Mouse (Mus musculus) myocyte (in vitro differentiated cells): ENCODE results near the gene Gm20503. TPM values are rescaled to one million over a fixed set of nuclear protein-coding genes. Genes with fewer than 3 reads are reported as not detected.

Experiments used
- H3K27me3 ChIP-seq: one replicate; pipeline ENCODE4 v1.6.1; 2011; ENCODE audit not compliant: control insufficient read depth, insufficient read depth, insufficient read length
- H3K36me3 ChIP-seq: one replicate; pipeline ENCODE4 v1.6.1; 2011; ENCODE audit not compliant: control insufficient read depth, insufficient read depth
- H3K4me2 ChIP-seq: one replicate; pipeline ENCODE4 v1.6.1; 2011; ENCODE audit warnings: low read depth, control low read depth
- H3K4me3 ChIP-seq: one replicate; pipeline ENCODE4 v1.5.1; 2011; ENCODE audit warnings: mild to moderate bottlenecking, control low read depth, moderate library complexity
- H3K79me2 ChIP-seq: one replicate; pipeline ENCODE4 v1.6.1; 2011; ENCODE audit not compliant: control insufficient read depth, insufficient read depth
- H3ac ChIP-seq: one replicate; pipeline ENCODE4 v1.6.1; 2011; ENCODE audit not compliant: control insufficient read depth, insufficient read length
- CEBPB ChIP-seq: IDR thresholded peaks from 2 replicates; pipeline ENCODE4 v1.6.1; 2011; ENCODE audit warnings: mild to moderate bottlenecking, moderate library complexity; ENCODE audit not compliant: poor library complexity, insufficient read depth, severe bottlenecking
- E2F4 ChIP-seq: IDR thresholded peaks from one replicate; pipeline ENCODE4 v1.6.1; 2011; ENCODE audit warnings: mild to moderate bottlenecking, control low read depth, moderate library complexity; ENCODE audit not compliant: insufficient read depth
- MAX ChIP-seq: IDR thresholded peaks from one replicate; pipeline ENCODE4 v1.6.1; 2011; ENCODE audit warnings: low read depth, mild to moderate bottlenecking, control low read depth
- MYOD1 ChIP-seq, 3 experiments: IDR thresholded peaks; one replicate each; pipeline ENCODE4 v1.6.1; 2011; ENCODE audit warnings: control low read depth in 2 of 3, low read depth in 2 of 3, mild to moderate bottlenecking in 2 of 3, moderate library complexity in 1 of 3; ENCODE audit not compliant: insufficient read length in 2 of 3, control insufficient read depth in 1 of 3
- MYOG ChIP-seq, 3 experiments: IDR thresholded peaks; one replicate each; pipeline ENCODE4 v1.6.1; 2011; ENCODE audit warnings: control low read depth in 2 of 3, low read depth in 2 of 3, mild to moderate bottlenecking in 2 of 3; ENCODE audit not compliant: insufficient read length in 2 of 3, control insufficient read depth in 1 of 3, insufficient read depth in 1 of 3
- POLR2A ChIP-seq: IDR thresholded peaks from one replicate; pipeline ENCODE4 v1.6.1; 2011; ENCODE audit warnings: low read depth, mild to moderate bottlenecking, control low read depth, moderate library complexity; ENCODE audit not compliant: insufficient read length
- POLR2AphosphoS2 ChIP-seq: IDR thresholded peaks from one replicate; pipeline ENCODE4 v1.6.1; 2011; ENCODE audit warnings: low read depth, control low read depth; ENCODE audit not compliant: insufficient read length
- REST ChIP-seq: IDR thresholded peaks from one replicate; pipeline ENCODE4 v1.6.1; 2011; ENCODE audit warnings: mild to moderate bottlenecking, control low read depth, moderate library complexity; ENCODE audit not compliant: insufficient read depth, insufficient read length
- SRF ChIP-seq: IDR thresholded peaks from one replicate; pipeline ENCODE4 v1.6.1; 2011; ENCODE audit warnings: low read depth; ENCODE audit not compliant: control insufficient read depth, insufficient read length
- TCF12 ChIP-seq: IDR thresholded peaks from one replicate; pipeline ENCODE4 v1.6.1; 2011; ENCODE audit warnings: mild to moderate bottlenecking, control low read depth; ENCODE audit not compliant: poor library complexity, insufficient read depth, severe bottlenecking
- TCF3 ChIP-seq: IDR thresholded peaks from one replicate; pipeline ENCODE4 v1.6.1; 2011; ENCODE audit warnings: low read depth, control low read depth; ENCODE audit not compliant: insufficient read length
- USF1 ChIP-seq: IDR thresholded peaks from one replicate; pipeline ENCODE4 v1.6.1; 2011; ENCODE audit warnings: low read depth, mild to moderate bottlenecking, control low read depth, moderate library complexity
- polyA plus RNA-seq: library from polyadenylated mRNA; unstranded; fragments of >200 nt; fragmentation: generic; extraction: Trizol; gene quantifications from one replicate; pipeline ENCODE4 v1.2.1, GENCODE M21; 2012; ENCODE audit warnings: missing spikeins

Gene Gm20503
- polyA plus RNA-seq, 1 experiment: 0.73 TPM

GRCm38 (mm10) chr4:59015181-59015580 lies 12.2 kb downstream of the Gm20503 start:
- H3K4me3 ChIP-seq: no peak overlapping the region
- no peaks in the 10 kb centered on the region for H3K27me3 ChIP-seq
- peaks cover 48% of the 10 kb centered on the region for H3K79me2 ChIP-seq
- peaks cover 15% of the 10 kb centered on the region for H3K36me3 ChIP-seq
- no peak overlapping the region for H3ac ChIP-seq
- H3K4me2 ChIP-seq: no peak overlapping the region
- no peak for TF ChIP-seq MAX
- no peak for TF ChIP-seq SRF
- TF ChIP-seq CEBPB: no peak
- no peak for TF ChIP-seq TCF12
- TF ChIP-seq USF1: no peak
- no peak for TF ChIP-seq POLR2A
- no peak for TF ChIP-seq MYOD1 (IDR thresholded peaks at IDR 0.05; ENCODE audit: control insufficient read depth in 1 of 3, insufficient read length in 2 of 3, low read depth in 2 of 3)
- no peak for TF ChIP-seq TCF3
- TF ChIP-seq POLR2AphosphoS2: no peak
- no peak for TF ChIP-seq E2F4
- no peak for TF ChIP-seq REST
- TF ChIP-seq MYOG (IDR thresholded peaks at IDR 0.05; ENCODE audit: control insufficient read depth in 1 of 3, insufficient read depth in 1 of 3, insufficient read length in 2 of 3, low read depth in 2 of 3): no peak

- no peak overlapping the region for H3K4me2 ChIP-seq
- H3ac ChIP-seq: no peak overlapping the region
- TF ChIP-seq E2F4 (no peak), REST (no peak), MYOD1 (IDR thresholded peaks at IDR 0.05; ENCODE audit: control insufficient read depth in 1 of 3, insufficient read length in 2 of 3, low read depth in 2 of 3) (no peak), TCF12 (no peak), USF1 (no peak)
- H3K4me3 ChIP-seq: no peak overlapping the region
- peaks cover 31% of the 10 kb centered on the region for H3K79me2 ChIP-seq
- H3K27me3 ChIP-seq: no peaks in the 10 kb centered on the region
- H3K36me3 ChIP-seq: peaks cover 15% of the 10 kb centered on the region
These were observed 13.9 kb downstream of the Gm20503 start for GRCm38 (mm10) chr4:59016922-59017321.

- Histone ChIP-seq H3K79me2 (peaks cover 20% of the 10 kb centered on the region), H3K27me3 (no peaks in the 10 kb centered on the region), H3K4me2 (peak overlapping the region; percentile 87), H3K36me3 (peaks cover under 1% of the 10 kb centered on the region), H3ac (peak overlapping the region; percentile 8), H3K4me3 (peak overlapping the region; percentile 36)
- no peak for TF ChIP-seq SRF
- TF ChIP-seq TCF12: no peak
- TF ChIP-seq POLR2AphosphoS2: no peak
- no peak for TF ChIP-seq USF1
- TF ChIP-seq REST: no peak
- TF ChIP-seq MYOG (IDR thresholded peaks at IDR 0.05; ENCODE audit: control insufficient read depth in 1 of 3, insufficient read depth in 1 of 3, insufficient read length in 2 of 3, low read depth in 2 of 3): no peak
- no peak for TF ChIP-seq MYOD1 (IDR thresholded peaks at IDR 0.05; ENCODE audit: control insufficient read depth in 1 of 3, insufficient read length in 2 of 3, low read depth in 2 of 3)
- TF ChIP-seq MAX: no peak
- TF ChIP-seq POLR2A: no peak
- TF ChIP-seq CEBPB: no peak
- no peak for TF ChIP-seq E2F4
- no peak for TF ChIP-seq TCF3
These were observed 31.4 kb downstream of the Gm20503 start for GRCm38 (mm10) chr4:59034325-59034917.

GRCm38 (mm10) chr4:59034918-59035785 lies 32.1 kb downstream of the Gm20503 start, which contains the start of gene Gng10:
Gene Gng10, plus strand, starts transcription at chr4:59035088.
- no peaks in the 10 kb centered on the region for H3K27me3 ChIP-seq
- TF ChIP-seq TCF12 (no peak), USF1 (no peak), SRF (no peak), CEBPB (no peak), MYOD1 (IDR thresholded peaks at IDR 0.05; ENCODE audit: control insufficient read depth in 1 of 3, insufficient read length in 2 of 3, low read depth in 2 of 3) (no peak), TCF3 (no peak), POLR2A (peak; percentile 82), MYOG (IDR thresholded peaks at IDR 0.05; ENCODE audit: control insufficient read depth in 1 of 3, insufficient read depth in 1 of 3, insufficient read length in 2 of 3, low read depth in 2 of 3) (peak in 1 of 3 experiments; percentile 1), E2F4 (no peak), POLR2AphosphoS2 (no peak), REST (no peak), MAX (no peak)
- peak within 1 kb of the TSS; percentile 36 for H3K4me3 ChIP-seq
- peak within 1 kb of the TSS; percentile 8 for H3ac ChIP-seq
- H3K79me2 ChIP-seq: peaks cover 20% of the 10 kb centered on the region
- peak within 1 kb of the TSS; percentile 87 for H3K4me2 ChIP-seq
- peaks cover 7% of the 10 kb centered on the region for H3K36me3 ChIP-seq
